Mouse (Mus musculus) MEL (cell line): ENCODE measurements around the gene Mynn. TPM values are rescaled to one million over a fixed set of nuclear protein-coding genes. Genes with fewer than 3 reads are reported as not detected.

Experiments
- DNase-seq: peaks from one replicate; pipeline ENCODE4 v3.0.0; 2011; ENCODE audit warnings: low read depth, low spot score
- H3K27ac ChIP-seq: 2 replicates; pipeline ENCODE4 v1.5.1; 2012; ENCODE audit warnings: low read depth, mild to moderate bottlenecking, control low read depth, low read length, moderate library complexity; ENCODE audit not compliant: control insufficient read depth
- H3K27me3 ChIP-seq, 2 experiments: fragments of 150-350 bp in 1 of 2; sonication (generic) in 1 of 2; 2 replicates each; pipeline ENCODE4 v1.6.1; 2012; ENCODE audit warnings: low read length in 2 of 2, mild to moderate bottlenecking in 2 of 2, improper control_type of control experiment in 1 of 2, moderate library complexity in 1 of 2; ENCODE audit not compliant: insufficient read depth in 2 of 2, control insufficient read depth in 1 of 2
- H3K36me3 ChIP-seq, 2 experiments: 2 replicates each; pipeline ENCODE4 v1.6.1; 2012 to 2014; ENCODE audit warnings: low read length in 2 of 2, improper control_type of control experiment in 1 of 2, inconsistent platforms in 1 of 2, mild to moderate bottlenecking in 1 of 2; ENCODE audit not compliant: insufficient read depth in 2 of 2, control insufficient read depth in 1 of 2
- H3K4me1 ChIP-seq, 2 experiments: fragments of 150-350 bp in 1 of 2; sonication (generic) in 1 of 2; 2 replicates each; pipeline ENCODE4 v1.6.1; 2012; ENCODE audit warnings: low read length in 2 of 2, improper control_type of control experiment in 1 of 2, mild to moderate bottlenecking in 1 of 2; ENCODE audit not compliant: insufficient read depth in 2 of 2, control insufficient read depth in 1 of 2
- H3K4me3 ChIP-seq, 2 experiments: fragments of 150-350 bp in 1 of 2; sonication (generic) in 1 of 2; 2 replicates each; pipeline ENCODE4 v1.5.1; 2012; ENCODE audit warnings: low read depth in 2 of 2, low read length in 2 of 2, mild to moderate bottlenecking in 2 of 2, moderate library complexity in 2 of 2, control low read depth in 1 of 2, improper control_type of control experiment in 1 of 2; ENCODE audit not compliant: control insufficient read depth in 1 of 2, insufficient read depth in 1 of 2
- H3K79me2 ChIP-seq: 2 replicates; pipeline ENCODE4 v1.6.1; 2012; ENCODE audit warnings: mild to moderate bottlenecking, low read length, moderate library complexity; ENCODE audit not compliant: control insufficient read depth, poor library complexity, insufficient read depth
- H3K9ac ChIP-seq: 2 replicates; pipeline ENCODE4 v1.6.1; 2012; ENCODE audit warnings: low read depth, mild to moderate bottlenecking, control low read depth, low read length, moderate library complexity; ENCODE audit not compliant: control insufficient read depth, poor library complexity, severe bottlenecking
- H3K9me3 ChIP-seq: fragments of 150-350 bp; sonication (generic); replicated peaks from 2 replicates; pipeline ENCODE4 v1.6.1; 2012; ENCODE audit warnings: mild to moderate bottlenecking, low read length, improper control_type of control experiment, moderate library complexity; ENCODE audit not compliant: insufficient read depth
- CHD2 ChIP-seq: IDR thresholded peaks from 2 replicates; pipeline ENCODE4 v1.6.1; 2011; ENCODE audit warnings: low read length, improper control_type of control experiment
- ELF1 ChIP-seq: IDR thresholded peaks from 2 replicates; pipeline ENCODE4 v1.6.1; 2014; ENCODE audit warnings: low read depth, mild to moderate bottlenecking, inconsistent platforms, low read length, improper control_type of control experiment, moderate library complexity
- EP300 ChIP-seq, 2 experiments: IDR thresholded peaks; 2 replicates each; pipeline ENCODE4 v1.6.1; 2011; ENCODE audit warnings: improper control_type of control experiment in 2 of 2, low read length in 2 of 2, low read depth in 1 of 2, mild to moderate bottlenecking in 1 of 2
- ETS1 ChIP-seq: IDR thresholded peaks from 2 replicates; pipeline ENCODE4 v1.6.1; 2012; ENCODE audit warnings: low read depth, mild to moderate bottlenecking, inconsistent platforms, low read length, improper control_type of control experiment, moderate library complexity
- GABPA ChIP-seq: IDR thresholded peaks from 2 replicates; pipeline ENCODE4 v1.6.1; 2012; ENCODE audit warnings: low read depth, mild to moderate bottlenecking, inconsistent platforms, low read length, improper control_type of control experiment, moderate library complexity
- GATA1 ChIP-seq: IDR thresholded peaks from 2 replicates; pipeline ENCODE4 v1.6.1; 2011; ENCODE audit warnings: low read depth, low read length, improper control_type of control experiment
- HCFC1 ChIP-seq: IDR thresholded peaks from 2 replicates; pipeline ENCODE4 v1.6.1; 2012; ENCODE audit warnings: low read depth, mild to moderate bottlenecking, inconsistent platforms, low read length, improper control_type of control experiment, moderate library complexity
- KAT2A ChIP-seq: conservative IDR thresholded peaks from 2 replicates; pipeline ENCODE4 v1.6.1; 2012; ENCODE audit warnings: low read depth, low read length, improper control_type of control experiment, inconsistent platforms
- MAX ChIP-seq: IDR thresholded peaks from 2 replicates; pipeline ENCODE4 v1.6.1; 2011; ENCODE audit warnings: low read length, improper control_type of control experiment
- MAZ ChIP-seq: IDR thresholded peaks from 2 replicates; pipeline ENCODE4 v1.6.1; 2012; ENCODE audit warnings: low read depth, mild to moderate bottlenecking, inconsistent platforms, low read length, improper control_type of control experiment
- MXI1 ChIP-seq: IDR thresholded peaks from 2 replicates; pipeline ENCODE4 v1.6.1; 2011; ENCODE audit warnings: mild to moderate bottlenecking, low read depth, low read length, improper control_type of control experiment
- MYC ChIP-seq: IDR thresholded peaks from 2 replicates; pipeline ENCODE4 v1.6.1; 2011; ENCODE audit warnings: low read depth, mild to moderate bottlenecking, low read length, improper control_type of control experiment, moderate library complexity
- NELFE ChIP-seq: IDR thresholded peaks from 2 replicates; pipeline ENCODE4 v1.6.1; 2011; ENCODE audit warnings: low read depth, low read length, improper control_type of control experiment
- NRF1 ChIP-seq: IDR thresholded peaks from 2 replicates; pipeline ENCODE4 v1.6.1; 2014; ENCODE audit warnings: low read depth, mild to moderate bottlenecking, inconsistent platforms, low read length, improper control_type of control experiment, moderate library complexity; ENCODE audit not compliant: poor library complexity, insufficient read depth, severe bottlenecking
- POLR2A ChIP-seq, 2 experiments: IDR thresholded peaks; 2 replicates each; pipeline ENCODE4 v1.6.1; 2011 to 2012; ENCODE audit warnings: low read length in 2 of 2, mild to moderate bottlenecking in 2 of 2, control low read depth in 1 of 2, improper control_type of control experiment in 1 of 2, low read depth in 1 of 2, moderate library complexity in 1 of 2; ENCODE audit not compliant: control insufficient read depth in 1 of 2, insufficient read depth in 1 of 2, poor library complexity in 1 of 2
- SIN3A ChIP-seq: IDR thresholded peaks from 2 replicates; pipeline ENCODE4 v1.6.1; 2012; ENCODE audit warnings: low read length, improper control_type of control experiment, inconsistent platforms
- TAL1 ChIP-seq: IDR thresholded peaks from 2 replicates; pipeline ENCODE4 v1.6.1; 2012; ENCODE audit warnings: mild to moderate bottlenecking, inconsistent platforms, low read length, moderate library complexity, mixed read lengths
- UBTF ChIP-seq: IDR thresholded peaks from 2 replicates; pipeline ENCODE4 v1.6.1; 2012; ENCODE audit warnings: low read depth, mild to moderate bottlenecking, inconsistent platforms, low read length, improper control_type of control experiment, moderate library complexity, borderline replicate concordance; ENCODE audit not compliant: insufficient read depth
- USF1 ChIP-seq: IDR thresholded peaks from 2 replicates; pipeline ENCODE4 v1.6.1; 2014; ENCODE audit warnings: low read depth, mild to moderate bottlenecking, inconsistent platforms, low read length, improper control_type of control experiment, moderate library complexity
- ZC3H11A ChIP-seq: IDR thresholded peaks from 2 replicates; pipeline ENCODE4 v1.6.1; 2012; ENCODE audit warnings: low read depth, mild to moderate bottlenecking, inconsistent platforms, low read length, improper control_type of control experiment
- polyA plus RNA-seq, 2 experiments: library from polyadenylated mRNA; stranded (reverse) in 1 of 2; unstranded in 1 of 2; fragments of >175 nt in 1 of 2; fragments of >200 nt in 1 of 2; gene quantifications; 2 replicates each; pipeline versions ENCODE4 v1.2.1 to v1.2.4; 2012; ENCODE audit warnings: low replicate concordance in 2 of 2, low read depth in 1 of 2; ENCODE audit not compliant: insufficient read length in 2 of 2, insufficient read depth in 1 of 2, missing spikeins in 1 of 2
- total RNA-seq: library from RNA; depleted of rRNA; stranded (reverse); fragments of 300-350 nt; gene quantifications from 2 replicates; pipeline ENCODE4 v1.2.3, GENCODE M21; 2012

The Mynn gene
- total and polyA plus RNA-seq, 3 experiments: 12.3 to 17.0 TPM; not detected in 1

DNA sequence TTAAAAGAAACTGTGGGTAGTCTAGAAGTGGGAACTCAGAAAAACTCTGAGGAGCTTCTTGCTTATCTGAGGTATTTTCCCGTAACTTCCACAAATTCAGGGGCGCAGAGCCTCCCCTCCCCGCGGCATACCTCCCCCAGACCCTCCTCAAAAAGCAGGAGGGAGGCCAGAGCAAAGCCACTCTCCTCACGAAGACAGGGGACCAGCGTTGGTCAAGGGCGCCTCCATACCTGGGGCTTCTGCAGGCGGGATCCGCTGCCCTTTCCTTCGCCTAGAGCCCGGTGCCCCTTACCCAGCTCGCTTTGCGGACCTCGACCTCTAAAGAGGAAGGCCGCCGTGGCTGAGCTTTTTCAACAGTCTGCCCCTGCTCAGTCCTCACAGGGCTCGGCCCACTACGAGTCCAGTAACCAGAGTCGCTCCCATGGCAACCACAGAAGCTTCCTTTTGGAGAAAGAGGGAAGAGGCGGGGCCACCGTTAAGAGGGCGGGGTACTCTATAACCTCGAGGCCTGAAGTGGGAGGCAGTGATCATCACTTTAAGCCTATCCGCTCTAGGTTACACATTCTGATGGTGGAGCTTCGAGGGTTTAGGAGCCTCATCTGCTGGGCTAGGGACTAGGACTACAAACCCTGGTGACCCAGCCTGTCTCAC is 45.7 kb downstream of the Mynn start, which contains the start of gene Lrrc34:
Gene Lrrc34, minus strand, starts transcription at position 430 of the 651 bp plus-strand sequence.
- no peaks in the 10 kb centered on the region for H3K36me3 ChIP-seq
- TF ChIP-seq USF1: no peak
- TF ChIP-seq ELF1: no peak
- TF ChIP-seq ETS1: no peak
- no peak for TF ChIP-seq UBTF
- TF ChIP-seq POLR2A (IDR thresholded peaks at IDR 0.05; ENCODE audit: control insufficient read depth in 1 of 2, insufficient read depth in 1 of 2, low read depth in 1 of 2, low read length in 2 of 2, poor library complexity in 1 of 2): no peak
- TF ChIP-seq ZC3H11A: no peak
- TF ChIP-seq NRF1: no peak
- no peak for TF ChIP-seq CHD2
- no peak for TF ChIP-seq GATA1
- no peak for TF ChIP-seq NELFE
- TF ChIP-seq SIN3A: no peak
- no peak for TF ChIP-seq KAT2A
- no peak for TF ChIP-seq MAX
- no peak for TF ChIP-seq MAZ
- H3K4me3 ChIP-seq: no peak within 1 kb of the TSS
- H3K9me3 ChIP-seq: no peaks in the 10 kb centered on the region
- no peaks in the 10 kb centered on the region; a peak in 1 of 4 replicates for H3K27me3 ChIP-seq
- no peak within 1 kb of the TSS for H3K27ac ChIP-seq
- H3K79me2 ChIP-seq: no peaks in the 10 kb centered on the region
- no peaks in the 10 kb centered on the region for H3K4me1 ChIP-seq
- H3K9ac ChIP-seq: no peak within 1 kb of the TSS
- DNase-seq: peak; percentile 17

DNA sequence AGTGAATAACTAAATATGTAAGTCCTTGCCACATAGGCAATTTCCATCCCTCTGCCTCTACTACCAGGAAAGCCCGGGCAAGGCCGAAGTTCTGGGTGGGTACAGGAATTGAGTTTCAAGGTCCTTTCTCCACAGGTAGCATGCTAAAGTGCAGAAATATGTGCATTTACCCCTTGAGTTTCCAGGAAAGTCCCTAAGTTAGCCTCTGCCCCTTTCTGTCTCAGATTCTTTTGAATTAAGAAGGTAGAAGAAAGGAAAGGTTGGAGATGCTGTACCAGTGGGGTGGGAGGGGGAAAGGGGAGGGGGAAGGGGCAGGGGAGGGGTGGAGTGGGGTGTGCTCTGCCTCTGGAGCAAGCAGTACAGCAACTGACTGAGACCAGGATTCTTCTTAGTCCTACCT is 46.6 kb downstream of the Mynn start:
- TF ChIP-seq EP300 (IDR thresholded peaks at IDR 0.05; ENCODE audit: low read depth in 1 of 2, low read length in 2 of 2): no peak
- TF ChIP-seq ELF1: no peak
- no peak for TF ChIP-seq NRF1
- no peak for TF ChIP-seq GATA1
- TF ChIP-seq MYC: no peak
- no peak for TF ChIP-seq NELFE
- no peak for TF ChIP-seq TAL1
- TF ChIP-seq MXI1: no peak
- no peak for TF ChIP-seq CHD2
- no peak for TF ChIP-seq HCFC1
- TF ChIP-seq GABPA: no peak
- TF ChIP-seq, all 39 proteins: peak for 0
- no peaks in the 10 kb centered on the region; a peak in 1 of 4 replicates for H3K27me3 ChIP-seq
- H3K79me2 ChIP-seq: no peaks in the 10 kb centered on the region

More for the DNA sequence above, 46.6 kb downstream of the Mynn start:
- no peaks in the 10 kb centered on the region for H3K36me3 ChIP-seq
- no peaks in the 10 kb centered on the region for H3K4me1 ChIP-seq
- H3K9ac ChIP-seq: no peak overlapping the region
- no peaks in the 10 kb centered on the region for H3K9me3 ChIP-seq
- H3K4me3 ChIP-seq: no peak overlapping the region
- DNase-seq: no peak
- H3K27ac ChIP-seq: no peak overlapping the region
